Mouse (Mus musculus): Measurements from ENCODE around the gene Ror1.

The Ror1 gene

DNA sequence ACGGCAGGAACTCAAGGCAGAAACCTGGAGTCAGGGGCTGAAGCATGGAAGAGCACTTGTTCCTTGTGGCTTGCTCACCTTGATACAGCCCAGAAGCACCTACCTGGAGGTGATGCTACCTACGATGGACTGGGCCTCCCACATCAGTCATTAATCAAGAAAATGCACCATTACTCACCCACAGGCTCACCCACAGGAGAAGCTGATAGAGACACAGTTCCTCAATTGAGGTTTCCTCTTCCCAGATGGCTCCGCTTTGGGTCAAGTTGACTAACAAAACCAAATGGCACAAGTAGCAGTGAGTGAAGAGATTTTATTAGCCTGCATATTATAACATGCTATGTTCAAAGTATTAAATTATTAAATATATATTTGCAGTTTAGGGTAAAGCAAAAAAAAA lies 392.9 kb downstream of the Ror1 start:
- no peak for DNase-seq (ENCODE audit: extremely low spot score)
